Mouse (Mus musculus): ENCODE results near the gene Uevld. TPM values are rescaled to one million over a fixed set of nuclear protein-coding genes. Genes with fewer than 3 reads are reported as not detected.

Gene Uevld
- polyA plus RNA-seq, 1 experiment from 2014 or later, result 15.0 TPM

DNA sequence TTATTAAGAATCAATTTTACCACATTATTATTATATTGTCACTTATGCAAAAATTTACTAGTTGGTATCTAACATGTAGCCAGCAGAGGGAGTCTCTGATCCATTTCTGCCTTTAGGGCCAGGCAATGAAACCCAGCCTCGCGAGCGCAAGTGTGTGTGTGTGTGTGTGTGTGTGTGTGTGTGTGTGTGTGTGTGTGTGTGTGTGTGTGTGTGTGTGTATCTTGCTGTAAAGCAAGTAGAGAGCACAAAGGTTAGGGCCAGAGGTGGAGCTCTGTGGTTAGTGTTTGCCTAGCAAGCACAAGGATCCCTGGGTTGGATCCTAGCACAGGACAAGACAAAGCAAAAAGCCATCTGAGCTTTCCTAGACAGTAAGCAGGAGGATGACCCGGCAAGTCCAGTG is 22.5 kb downstream of the Uevld start:
- Histone ChIP-seq H3K4me2 (ENCODE audit: low read depth, low read length) (no peak overlapping the region), H3K27ac (ENCODE audit: low read length) (no peak overlapping the region), H3K9ac (ENCODE audit: low read length) (no peak overlapping the region), H3K4me1 (replicated peaks; ENCODE audit: control insufficient read depth, insufficient read depth, low read length) (no peaks in the 10 kb centered on the region), H3K27me3 (ENCODE audit: control insufficient read depth, insufficient read depth, low read depth, low read length) (no peaks in the 10 kb centered on the region), H3K4me3 (ENCODE audit: low read length) (no peak overlapping the region), H3K9me3 (ENCODE audit: control insufficient read depth, low read length) (no peaks in the 10 kb centered on the region), H3K36me3 (ENCODE audit: control insufficient read depth, insufficient read depth, low read length) (peaks cover 14% of the 10 kb centered on the region)
- no peak; the same call in 1 of the 2 replicates for ATAC-seq (ENCODE audit: low read depth)
- WGBS, result 25% methylated on average over 4 of the region's 4 CpGs

DNA sequence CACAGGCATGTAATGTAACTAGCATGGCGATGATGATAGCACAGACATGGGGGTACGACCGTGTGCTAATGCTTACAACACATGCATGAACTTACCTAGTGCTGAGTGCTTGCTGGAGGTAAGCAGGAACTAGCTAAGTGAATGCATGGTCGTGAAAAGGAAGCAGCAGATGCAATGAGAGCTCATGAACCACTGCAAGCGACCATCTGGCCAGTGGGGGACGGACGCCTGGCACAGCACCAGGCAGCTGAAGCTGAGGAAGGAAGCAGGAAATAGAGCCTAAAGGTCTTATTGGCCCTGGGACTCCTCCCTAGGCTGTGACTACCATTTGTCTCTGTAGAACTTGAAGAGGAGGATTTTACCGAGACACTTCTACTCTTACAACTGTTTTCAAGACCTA is 23.5 kb downstream of the Uevld start:
- ATAC-seq (ENCODE audit: low read depth), result no peak
- H3K4me1 ChIP-seq (replicated peaks; ENCODE audit: control insufficient read depth, insufficient read depth, low read length), result no peaks in the 10 kb centered on the region
- H3K27me3 ChIP-seq (ENCODE audit: control insufficient read depth, insufficient read depth, low read depth, low read length), result no peaks in the 10 kb centered on the region
- peaks cover 14% of the 10 kb centered on the region; the same call in 1 of the 2 replicates for H3K36me3 ChIP-seq (ENCODE audit: control insufficient read depth, insufficient read depth, low read length)
- 73% methylated on average over 8 of the region's 8 CpGs for WGBS
- H3K9ac ChIP-seq (ENCODE audit: low read length), result no peak overlapping the region
- H3K4me3 ChIP-seq (ENCODE audit: low read length), result no peak overlapping the region
- H3K9me3 ChIP-seq (ENCODE audit: control insufficient read depth, low read length), result no peaks in the 10 kb centered on the region
- no peak overlapping the region for H3K4me2 ChIP-seq (ENCODE audit: low read depth, low read length)
- no peak overlapping the region for H3K27ac ChIP-seq (ENCODE audit: low read length)

DNA sequence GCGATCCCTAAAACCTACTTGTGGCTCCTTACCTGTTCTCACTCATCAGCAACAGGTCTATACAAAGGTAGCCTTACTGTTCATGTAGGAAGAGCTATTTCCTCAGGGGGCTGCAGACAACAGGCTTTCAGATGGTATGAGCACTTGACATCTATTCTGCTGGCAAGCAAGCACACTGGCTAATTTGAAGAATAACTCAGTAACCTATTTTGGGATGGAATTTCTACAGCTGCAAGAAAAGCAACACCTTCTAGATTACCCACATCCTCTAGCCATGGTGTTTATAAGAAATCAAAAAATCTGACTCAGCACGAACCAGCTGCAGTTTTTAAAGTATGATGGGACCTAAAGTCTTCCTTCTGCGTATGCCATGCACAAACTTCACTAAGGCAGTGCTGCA is 27.0 kb downstream of the Uevld start:
- peaks cover 22% of the 10 kb centered on the region; the same call in 1 of the 2 replicates for H3K36me3 ChIP-seq (ENCODE audit: control insufficient read depth, insufficient read depth, low read length)
- no peaks in the 10 kb centered on the region for H3K9me3 ChIP-seq (ENCODE audit: control insufficient read depth, low read length)
- no peak overlapping the region for H3K9ac ChIP-seq (ENCODE audit: low read length)
- no peak overlapping the region for H3K4me2 ChIP-seq (ENCODE audit: low read depth, low read length)
- no peak overlapping the region for H3K27ac ChIP-seq (ENCODE audit: low read length)
- no peaks in the 10 kb centered on the region for H3K4me1 ChIP-seq (replicated peaks; ENCODE audit: control insufficient read depth, insufficient read depth, low read length)
- no peak overlapping the region for H3K4me3 ChIP-seq (ENCODE audit: low read length)
- no peaks in the 10 kb centered on the region for H3K27me3 ChIP-seq (ENCODE audit: control insufficient read depth, insufficient read depth, low read depth, low read length)
- ATAC-seq (ENCODE audit: low read depth), result no peak
- 90% methylated on average over 3 of the region's 3 CpGs for WGBS

DNA sequence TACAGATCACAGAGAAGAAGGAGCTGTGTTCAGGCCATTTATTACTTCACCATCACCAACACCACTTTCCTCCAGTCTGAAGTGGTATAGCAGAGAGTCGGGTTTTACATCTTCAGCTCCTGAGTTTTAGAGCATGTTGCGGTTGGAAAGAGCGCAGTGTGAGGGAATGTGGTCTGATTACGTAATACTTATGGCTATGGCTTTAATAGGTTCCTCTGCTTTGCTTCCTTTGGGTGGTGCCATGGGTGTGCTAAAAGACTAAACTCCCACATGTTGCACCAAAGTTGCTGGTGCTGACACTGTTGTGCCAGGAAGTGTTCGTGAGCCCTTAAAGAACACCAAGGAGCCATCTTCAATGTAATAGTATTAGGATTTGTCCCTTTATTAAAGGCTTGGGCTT is 30.0 kb downstream of the Uevld start:
- H3K27me3 ChIP-seq (ENCODE audit: control insufficient read depth, insufficient read depth, low read depth, low read length), result no peaks in the 10 kb centered on the region
- no peaks in the 10 kb centered on the region for H3K9me3 ChIP-seq (ENCODE audit: control insufficient read depth, low read length)
- H3K4me3 ChIP-seq (ENCODE audit: low read length), result no peak overlapping the region
- ATAC-seq (ENCODE audit: low read depth), result no peak
- peaks cover 15% of the 10 kb centered on the region; the same call in 1 of the 2 replicates for H3K36me3 ChIP-seq (ENCODE audit: control insufficient read depth, insufficient read depth, low read length)
- WGBS, result 87% methylated on average over 5 of the region's 5 CpGs
- H3K27ac ChIP-seq (ENCODE audit: low read length), result no peak overlapping the region
- H3K4me2 ChIP-seq (ENCODE audit: low read depth, low read length), result no peak overlapping the region
- no peak overlapping the region for H3K9ac ChIP-seq (ENCODE audit: low read length)
- H3K4me1 ChIP-seq (replicated peaks; ENCODE audit: control insufficient read depth, insufficient read depth, low read length), result no peaks in the 10 kb centered on the region

DNA sequence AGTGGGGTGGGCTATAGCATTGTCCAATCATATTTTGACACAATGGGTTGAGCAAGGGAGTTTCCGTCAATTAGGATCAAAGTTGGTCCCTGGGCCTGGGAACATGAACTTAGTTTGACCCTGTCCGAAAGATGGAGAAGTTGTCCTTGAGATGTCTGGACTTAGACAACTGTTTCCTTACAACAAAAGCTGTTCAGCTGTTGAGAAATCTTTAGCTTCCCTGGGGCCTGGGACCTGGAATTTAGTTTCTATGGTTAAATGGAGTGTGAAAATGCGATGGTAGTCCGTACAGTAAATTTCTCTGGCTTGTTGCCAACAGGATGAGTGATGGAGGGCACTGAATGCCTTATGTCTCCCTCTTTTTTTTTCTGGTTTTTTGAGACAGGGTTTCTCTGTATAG is 36.3 kb downstream of the Uevld start:
- Histone ChIP-seq H3K27ac (ENCODE audit: low read length) (no peak overlapping the region), H3K9me3 (ENCODE audit: control insufficient read depth, low read length) (no peaks in the 10 kb centered on the region), H3K9ac (ENCODE audit: low read length) (no peak overlapping the region), H3K4me2 (ENCODE audit: low read depth, low read length) (no peak overlapping the region), H3K4me3 (ENCODE audit: low read length) (no peak overlapping the region), H3K36me3 (ENCODE audit: control insufficient read depth, insufficient read depth, low read length) (0 out of 2 replicates have a peak, but pooled peaks cover 3% of the 10 kb centered on the region), H3K27me3 (ENCODE audit: control insufficient read depth, insufficient read depth, low read depth, low read length) (no peaks in the 10 kb centered on the region), H3K4me1 (replicated peaks; ENCODE audit: control insufficient read depth, insufficient read depth, low read length) (peaks cover 15% of the 10 kb centered on the region)
- WGBS, result 40% methylated on average over 4 of the region's 4 CpGs
- ATAC-seq (ENCODE audit: low read depth), result 0 out of 2 replicates have a peak, but pooled peaks have one; percentile 2

DNA sequence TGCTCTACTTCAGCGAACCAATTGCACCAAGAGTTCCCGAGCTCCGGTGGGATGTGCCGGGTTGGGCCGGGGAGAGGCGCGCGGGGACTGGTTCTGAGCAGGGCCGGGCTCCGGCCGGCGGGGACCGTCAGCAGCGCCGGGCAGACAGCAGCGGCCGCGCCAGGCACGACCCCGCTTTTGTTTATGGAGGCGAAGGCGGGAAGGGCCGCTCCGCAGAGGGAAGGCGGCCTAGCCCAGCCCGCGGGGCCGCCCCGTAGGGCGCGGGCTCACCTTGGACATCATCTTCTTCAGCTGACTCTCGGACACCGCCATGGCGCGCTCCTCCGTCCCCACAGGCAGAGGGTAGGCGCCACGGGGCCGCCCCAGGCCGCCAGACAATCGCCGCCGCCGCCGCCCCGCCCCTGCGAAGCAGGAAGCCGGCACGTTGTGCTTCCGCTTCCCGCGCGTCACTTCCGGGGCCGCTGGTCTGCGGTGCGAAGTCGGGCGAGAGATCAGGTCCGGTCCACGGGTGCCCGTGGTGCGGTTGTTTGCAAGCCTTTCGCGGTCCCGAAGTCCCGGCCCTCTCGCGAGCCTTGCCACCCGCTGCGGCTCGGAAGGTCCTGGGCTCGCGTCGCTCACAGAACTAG is 38.7 kb downstream of the Uevld start, which contains the start of gene Tsg101:
Gene Tsg101, minus strand, starts transcription at position 419 of the 626 bp plus-strand sequence.
- Histone ChIP-seq H3K27me3 (ENCODE audit: control insufficient read depth, insufficient read depth, low read depth, low read length) (no peaks in the 10 kb centered on the region), H3K27ac (ENCODE audit: low read length) (peak within 1 kb of the TSS; percentile 97), H3K36me3 (ENCODE audit: control insufficient read depth, insufficient read depth, low read length) (no peaks in the 10 kb centered on the region), H3K9ac (ENCODE audit: low read length) (peak within 1 kb of the TSS; percentile 81), H3K4me2 (ENCODE audit: low read depth, low read length) (peak within 1 kb of the TSS; percentile 76), H3K4me1 (replicated peaks; ENCODE audit: control insufficient read depth, insufficient read depth, low read length) (peaks cover 15% of the 10 kb centered on the region), H3K4me3 (ENCODE audit: low read length) (peak within 1 kb of the TSS; percentile 66), H3K9me3 (ENCODE audit: control insufficient read depth, low read length) (no peaks in the 10 kb centered on the region)
- peak; percentile 97 for ATAC-seq (ENCODE audit: low read depth)
- WGBS, result 0% methylated on average over 71 of the region's 75 CpGs

DNA sequence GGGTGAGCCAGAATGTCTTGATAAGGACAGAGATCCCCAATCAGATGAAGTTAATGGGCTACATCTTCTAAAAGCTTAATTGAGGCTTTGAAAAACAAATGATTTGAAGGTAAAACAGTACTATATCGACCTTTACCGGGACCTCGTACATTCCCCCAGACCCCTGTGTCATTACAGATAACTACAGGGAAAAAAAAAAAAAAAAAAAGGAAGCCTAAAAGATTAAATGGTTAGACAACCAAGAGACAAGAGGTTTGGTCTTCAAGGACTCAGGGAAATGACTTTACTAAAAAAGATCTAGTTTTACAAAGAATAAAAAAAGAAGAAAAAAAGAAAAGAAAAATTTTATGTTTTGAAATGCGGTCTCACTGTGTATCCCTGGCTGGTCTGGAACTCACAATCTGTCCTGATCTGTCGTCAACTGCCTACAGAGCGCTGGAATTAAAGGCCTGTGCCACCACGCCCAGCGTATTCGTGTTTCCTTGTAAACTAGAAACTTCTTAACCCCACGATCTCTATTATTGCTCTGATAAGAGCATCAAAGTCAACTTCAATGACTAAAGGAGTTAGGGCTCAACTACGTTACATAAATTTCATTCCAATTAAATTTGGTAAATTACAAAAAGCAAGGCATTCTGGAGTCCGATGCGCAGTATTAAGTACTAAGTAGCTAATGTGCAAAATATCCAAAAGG is 39.5 kb downstream of the Uevld start:
- H3K4me1 ChIP-seq (replicated peaks; ENCODE audit: control insufficient read depth, insufficient read depth, low read length), result peaks cover 15% of the 10 kb centered on the region
- H3K4me2 ChIP-seq (ENCODE audit: low read depth, low read length), result peak overlapping the region; percentile 76
- peak overlapping the region; percentile 97 for H3K27ac ChIP-seq (ENCODE audit: low read length)
- peak overlapping the region; percentile 81 for H3K9ac ChIP-seq (ENCODE audit: low read length)
- ATAC-seq (ENCODE audit: low read depth), result no peak
- H3K27me3 ChIP-seq (ENCODE audit: control insufficient read depth, insufficient read depth, low read depth, low read length), result no peaks in the 10 kb centered on the region
- WGBS, result 10% methylated on average over 13 of the region's 13 CpGs
- H3K4me3 ChIP-seq (ENCODE audit: low read length), result peak overlapping the region; percentile 66
- H3K9me3 ChIP-seq (ENCODE audit: control insufficient read depth, low read length), result no peaks in the 10 kb centered on the region
- 0 out of 2 replicates have a peak, but pooled peaks cover 2% of the 10 kb centered on the region for H3K36me3 ChIP-seq (ENCODE audit: control insufficient read depth, insufficient read depth, low read length)

DNA sequence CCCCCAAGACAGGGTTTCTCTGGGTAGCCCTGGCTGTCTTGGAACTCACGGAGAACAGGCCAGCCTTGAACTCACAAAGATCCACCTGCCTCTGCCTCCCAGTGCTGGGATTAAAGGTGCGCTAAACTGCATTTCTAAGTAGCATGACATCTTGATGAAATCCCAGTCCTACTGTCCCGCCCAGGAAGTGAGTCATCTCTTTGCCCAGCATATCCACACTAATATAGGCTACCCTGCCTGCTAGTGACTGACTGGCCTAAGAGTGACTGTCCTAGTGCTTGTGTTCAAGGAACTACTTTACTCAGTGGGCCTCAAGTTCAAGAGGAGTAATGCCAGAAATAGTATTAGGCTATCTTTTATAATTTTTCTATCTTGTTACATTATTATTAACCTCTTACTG is 42.0 kb downstream of the Uevld start:
- Histone ChIP-seq H3K4me2 (ENCODE audit: low read depth, low read length) (no peak overlapping the region), H3K4me3 (ENCODE audit: low read length) (no peak overlapping the region), H3K9ac (ENCODE audit: low read length) (no peak overlapping the region), H3K4me1 (replicated peaks; ENCODE audit: control insufficient read depth, insufficient read depth, low read length) (peaks cover 15% of the 10 kb centered on the region), H3K27ac (ENCODE audit: low read length) (no peak overlapping the region), H3K27me3 (ENCODE audit: control insufficient read depth, insufficient read depth, low read depth, low read length) (no peaks in the 10 kb centered on the region), H3K9me3 (ENCODE audit: control insufficient read depth, low read length) (no peaks in the 10 kb centered on the region), H3K36me3 (ENCODE audit: control insufficient read depth, insufficient read depth, low read length) (peaks cover 9% of the 10 kb centered on the region)
- 88% methylated on average over 3 of the region's 3 CpGs for WGBS
- no peak for ATAC-seq (ENCODE audit: low read depth)

DNA sequence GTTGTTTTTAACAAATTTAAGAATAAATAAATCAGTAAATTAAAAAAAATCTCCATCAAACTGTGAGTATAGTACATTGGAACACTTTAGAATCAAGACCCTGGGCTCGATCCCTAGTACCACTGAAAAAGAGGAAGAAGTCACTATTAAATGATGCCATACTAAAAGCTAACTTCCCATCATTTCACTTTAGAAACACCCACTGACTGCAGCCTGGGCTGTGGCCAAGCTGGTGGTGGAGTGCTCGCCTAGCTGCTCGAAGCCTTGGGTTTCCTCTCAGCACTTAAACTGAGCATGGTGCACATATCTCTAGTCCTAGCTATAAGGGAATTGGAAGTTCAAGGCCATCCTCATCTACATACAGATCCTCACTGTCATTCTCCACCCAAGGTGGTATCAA is 47.1 kb downstream of the Uevld start:
- H3K4me2 ChIP-seq (ENCODE audit: low read depth, low read length), result no peak overlapping the region
- ATAC-seq (ENCODE audit: low read depth), result no peak
- H3K36me3 ChIP-seq (ENCODE audit: control insufficient read depth, insufficient read depth, low read length), result peaks cover 48% of the 10 kb centered on the region
- no peak overlapping the region for H3K4me3 ChIP-seq (ENCODE audit: low read length)
- H3K4me1 ChIP-seq (replicated peaks; ENCODE audit: control insufficient read depth, insufficient read depth, low read length), result no peaks in the 10 kb centered on the region
- H3K27me3 ChIP-seq (ENCODE audit: control insufficient read depth, insufficient read depth, low read depth, low read length), result no peaks in the 10 kb centered on the region
- H3K27ac ChIP-seq (ENCODE audit: low read length), result no peak overlapping the region
- H3K9ac ChIP-seq (ENCODE audit: low read length), result no peak overlapping the region
- 89% methylated on average over 3 of the region's 3 CpGs for WGBS
- no peaks in the 10 kb centered on the region for H3K9me3 ChIP-seq (ENCODE audit: control insufficient read depth, low read length)

Data from lung, embryonic 16.5 days (tissue).